Mouse (Mus musculus) liver, embryonic 14.5 days (tissue): ENCODE results near the gene Unk.

Source experiments
- CTCF ChIP-seq: IDR thresholded peaks from 2 replicates; pipeline ENCODE4 v1.5.1; 2016; ENCODE audit warnings: antibody characterized with exemption, low read depth, control low read depth
- EP300 ChIP-seq: IDR thresholded peaks from 2 replicates; pipeline ENCODE4 v1.6.1; 2016; ENCODE audit warnings: antibody characterized with exemption, low read depth

- TF ChIP-seq EP300 (no peak), CTCF (no peak)
Observed at GRCm38 (mm10) chr11:116110131-116110530, 80.0 kb downstream of the Unk start.
